Mouse (Mus musculus): ENCODE measurements around the gene Slc22a2. TPM values are rescaled to one million over a fixed set of nuclear protein-coding genes. Genes with fewer than 3 reads are reported as not detected.

Gene Slc22a2
- polyA plus RNA-seq, 1 experiment from 2014 or later = not detected

DNA sequence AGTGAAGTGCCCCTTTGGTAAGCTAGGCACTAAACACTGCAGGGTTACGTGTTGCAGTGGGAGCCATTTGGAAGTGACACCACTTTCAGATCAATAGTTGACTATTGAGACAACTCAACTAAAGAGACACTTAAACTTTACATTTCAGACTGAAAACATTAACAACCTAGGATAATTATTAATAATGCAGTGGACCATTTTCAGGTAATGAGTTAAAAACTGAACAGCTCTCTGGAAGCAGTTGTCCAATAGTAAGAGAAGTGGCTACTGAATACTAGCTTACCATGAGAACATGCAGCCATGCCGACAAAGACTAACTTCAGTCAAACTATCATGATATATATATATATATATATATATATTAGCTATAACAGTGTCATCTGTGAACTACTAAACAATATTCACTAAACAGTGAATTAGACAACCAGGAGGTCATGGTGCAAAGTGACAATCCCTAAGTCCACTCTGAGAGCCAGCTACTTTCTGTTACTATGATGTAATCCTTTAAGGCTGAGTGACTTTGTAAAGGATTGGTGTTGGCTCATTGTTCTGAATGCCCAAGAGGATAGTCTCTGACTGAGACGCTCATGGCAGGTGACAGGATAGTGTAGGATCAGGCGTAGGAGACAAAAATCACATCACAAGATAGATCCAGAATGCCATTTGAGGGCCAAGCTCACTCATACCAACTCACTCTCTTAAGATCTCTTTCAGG lies 7.1 kb downstream of the Slc22a2 start:
- WGBS = 78% methylated on average over 4 of the region's 4 CpGs
- Histone ChIP-seq H3K27ac (no peak overlapping the region), H3K4me1 (no peaks in the 10 kb centered on the region; the same call in 1 of the 2 replicates), H3K27me3 (ENCODE audit: poor library complexity, severe bottlenecking) (no peaks in the 10 kb centered on the region), H3K4me3 (no peak overlapping the region), H3K36me3 (replicated peaks) (no peaks in the 10 kb centered on the region), H3K9me3 (peaks cover 9% of the 10 kb centered on the region)
- no peak for DNase-seq (ENCODE audit: extremely low spot score, low spot score)

DNA sequence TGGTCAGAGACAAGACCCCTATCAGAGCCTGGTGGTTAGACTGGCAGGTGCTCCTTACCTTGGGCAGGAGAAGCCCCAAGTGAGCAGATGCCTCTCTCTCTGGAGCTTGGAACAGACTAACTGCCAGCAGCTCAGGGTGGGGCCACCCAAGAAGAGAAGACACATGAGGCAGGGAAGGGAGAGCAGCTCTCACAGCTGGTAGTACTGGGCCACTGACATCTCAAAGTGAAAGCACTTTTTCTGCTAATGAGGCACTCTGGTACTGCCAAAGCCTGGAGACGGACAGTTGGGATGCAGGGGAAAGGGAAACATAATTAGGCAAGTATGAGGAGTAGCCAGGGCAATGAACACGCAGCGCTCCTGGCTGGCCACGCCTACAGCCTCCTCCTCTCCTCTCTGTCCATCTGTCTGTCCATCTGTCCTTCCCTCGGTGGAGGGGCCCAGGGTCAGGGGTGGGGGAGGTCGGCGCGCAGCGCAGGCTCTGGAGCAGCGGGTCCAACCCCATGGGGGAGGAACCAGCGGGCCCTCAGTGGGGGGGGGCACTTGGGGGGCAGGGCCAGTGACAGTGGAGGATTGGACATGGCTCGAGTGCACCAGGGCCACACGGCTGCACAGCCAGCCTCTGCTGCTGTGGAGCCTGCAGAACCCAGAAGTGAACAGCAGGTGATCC lies 12.0 kb downstream of the Slc22a2 start:
- Histone ChIP-seq H3K27ac (no peak overlapping the region), H3K27me3 (ENCODE audit: poor library complexity, severe bottlenecking) (no peaks in the 10 kb centered on the region), H3K4me1 (no peaks in the 10 kb centered on the region), H3K4me3 (no peak overlapping the region), H3K9me3 (peaks cover 23% of the 10 kb centered on the region), H3K36me3 (replicated peaks) (no peaks in the 10 kb centered on the region)
- no peak for DNase-seq (ENCODE audit: extremely low spot score, low spot score)
- 83% methylated on average over 13 of the region's 13 CpGs for WGBS

DNA sequence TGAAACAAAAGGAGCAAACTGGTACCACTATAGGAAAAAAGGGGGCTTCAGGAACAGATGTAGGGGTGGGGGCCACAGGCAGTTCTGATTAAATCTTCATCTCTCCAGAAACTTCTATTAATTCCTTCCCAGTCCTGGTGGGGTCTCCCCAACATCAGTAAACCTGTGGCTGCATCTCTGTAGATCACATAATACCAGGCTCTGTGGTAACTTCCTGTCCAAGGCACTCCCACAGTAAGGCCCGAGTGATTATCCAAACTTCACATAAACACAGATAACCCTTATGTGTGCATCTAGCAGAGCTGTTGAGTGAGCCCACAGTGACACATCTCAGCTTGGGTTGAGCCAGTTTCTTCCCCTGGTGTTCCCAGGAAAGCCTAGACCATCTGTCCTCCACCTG lies 22.7 kb downstream of the Slc22a2 start:
- H3K27me3 ChIP-seq (ENCODE audit: poor library complexity, severe bottlenecking) = no peaks in the 10 kb centered on the region
- no peaks in the 10 kb centered on the region; the same call in 1 of the 2 replicates for H3K9me3 ChIP-seq
- no peak overlapping the region for H3K4me3 ChIP-seq
- no peaks in the 10 kb centered on the region for H3K36me3 ChIP-seq (replicated peaks)
- DNase-seq (ENCODE audit: extremely low spot score, low spot score) = no peak
- 78% methylated on average over 1 of the region's 1 CpGs for WGBS
- no peak overlapping the region for H3K27ac ChIP-seq
- H3K4me1 ChIP-seq = no peaks in the 10 kb centered on the region

DNA sequence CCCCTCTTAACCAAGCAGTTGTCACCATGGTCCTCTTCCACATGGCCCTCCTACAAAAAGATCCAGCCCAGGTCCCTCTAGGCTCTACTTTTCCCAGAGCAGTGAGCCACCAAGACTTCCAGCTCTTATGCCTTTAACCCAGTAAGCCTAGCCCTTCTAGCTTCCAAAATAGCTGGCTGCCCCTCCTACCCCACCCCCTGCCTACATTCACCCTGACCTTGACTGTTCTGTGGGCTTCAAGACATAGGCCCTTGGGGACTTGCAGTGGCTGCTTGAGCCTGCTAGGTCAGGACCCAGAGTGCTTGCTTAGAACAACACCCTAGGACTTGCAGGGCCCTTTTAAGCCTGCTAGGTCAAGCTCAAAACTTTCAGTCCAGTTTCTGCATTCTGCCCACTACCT lies 23.3 kb downstream of the Slc22a2 start:
- Histone ChIP-seq H3K36me3 (replicated peaks) (no peaks in the 10 kb centered on the region), H3K27ac (no peak overlapping the region), H3K4me1 (no peaks in the 10 kb centered on the region), H3K27me3 (ENCODE audit: poor library complexity, severe bottlenecking) (no peaks in the 10 kb centered on the region), H3K4me3 (no peak overlapping the region), H3K9me3 (no peaks in the 10 kb centered on the region; the same call in 1 of the 2 replicates)
- DNase-seq (ENCODE audit: extremely low spot score, low spot score) = no peak

DNA sequence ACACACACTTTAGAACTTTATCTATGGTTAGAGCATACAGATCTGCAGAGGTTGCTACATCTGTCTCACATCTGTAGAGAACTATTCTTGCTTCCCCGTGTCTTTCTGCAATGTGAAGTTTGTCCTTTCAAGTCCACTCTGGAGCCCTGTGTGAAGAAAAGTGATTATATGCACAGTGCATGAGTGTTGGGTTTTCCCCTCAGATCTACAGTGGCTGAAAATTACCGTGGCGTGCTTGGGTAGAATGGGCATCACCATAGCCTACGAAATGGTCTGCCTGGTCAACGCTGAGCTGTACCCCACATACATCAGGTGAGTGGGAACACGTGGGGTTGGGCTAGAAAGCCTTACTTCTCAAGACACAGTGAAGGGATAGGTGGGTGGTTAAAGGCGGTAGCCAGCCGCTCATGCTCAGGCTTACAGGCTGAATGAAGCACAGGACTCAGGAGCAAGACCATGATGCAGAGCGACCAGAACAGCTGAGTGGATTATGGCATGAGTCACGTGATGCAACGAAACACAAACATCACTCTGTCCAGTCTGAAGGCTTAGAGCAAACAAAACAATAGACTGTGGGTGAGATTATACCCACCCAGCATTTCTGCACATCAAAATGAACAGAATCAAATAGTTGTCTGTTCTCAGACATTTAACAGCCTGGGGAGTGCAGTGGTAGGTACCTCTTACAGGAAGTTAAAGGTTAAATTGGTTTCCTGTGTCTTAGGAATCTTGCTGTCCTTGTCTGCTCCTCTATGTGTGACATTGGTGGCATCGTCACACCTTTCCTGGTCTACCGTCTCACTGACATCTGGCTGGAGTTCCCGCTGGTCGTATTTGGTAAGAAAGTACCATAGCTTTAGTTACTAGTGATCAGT lies 30.8 kb downstream of the Slc22a2 start:
- WGBS = 93% methylated on average over 15 of the region's 15 CpGs
- no peak overlapping the region for H3K4me3 ChIP-seq

DNA sequence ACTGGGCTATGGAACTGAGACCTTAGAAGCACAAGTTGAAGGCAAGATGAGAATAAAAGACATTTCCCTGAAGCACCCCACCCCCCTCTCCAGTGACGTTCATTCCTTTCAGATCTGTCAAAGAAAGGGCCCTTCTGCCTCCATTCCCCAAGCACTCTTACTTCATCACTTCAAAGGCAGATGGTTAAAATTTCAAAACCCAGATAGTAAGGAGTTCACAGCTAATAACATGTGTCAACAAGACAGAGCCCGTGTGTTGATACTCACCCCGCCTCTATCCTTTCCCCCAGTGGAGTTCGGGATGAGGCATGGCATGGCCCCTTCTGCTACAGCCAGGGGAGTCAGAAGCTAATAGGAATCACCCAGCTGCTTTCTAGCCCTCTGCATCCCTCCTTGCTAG lies 31.5 kb downstream of the Slc22a2 start:
- H3K27ac ChIP-seq = no peak overlapping the region
- DNase-seq (ENCODE audit: extremely low spot score, low spot score) = no peak
- no peaks in the 10 kb centered on the region for H3K36me3 ChIP-seq (replicated peaks)
- no peak overlapping the region for H3K4me3 ChIP-seq
- H3K27me3 ChIP-seq (ENCODE audit: poor library complexity, severe bottlenecking) = no peaks in the 10 kb centered on the region
- no peaks in the 10 kb centered on the region for H3K9me3 ChIP-seq
- H3K4me1 ChIP-seq = no peaks in the 10 kb centered on the region
- WGBS = 77% methylated on average over 4 of the region's 4 CpGs

More for the DNA sequence above, 30.8 kb downstream of the Slc22a2 start:
- Histone ChIP-seq H3K4me1 (no peaks in the 10 kb centered on the region), H3K9me3 (no peaks in the 10 kb centered on the region), H3K27me3 (ENCODE audit: poor library complexity, severe bottlenecking) (no peaks in the 10 kb centered on the region), H3K36me3 (replicated peaks) (no peaks in the 10 kb centered on the region), H3K27ac (no peak overlapping the region)
- no peak for DNase-seq (ENCODE audit: extremely low spot score, low spot score)

DNA sequence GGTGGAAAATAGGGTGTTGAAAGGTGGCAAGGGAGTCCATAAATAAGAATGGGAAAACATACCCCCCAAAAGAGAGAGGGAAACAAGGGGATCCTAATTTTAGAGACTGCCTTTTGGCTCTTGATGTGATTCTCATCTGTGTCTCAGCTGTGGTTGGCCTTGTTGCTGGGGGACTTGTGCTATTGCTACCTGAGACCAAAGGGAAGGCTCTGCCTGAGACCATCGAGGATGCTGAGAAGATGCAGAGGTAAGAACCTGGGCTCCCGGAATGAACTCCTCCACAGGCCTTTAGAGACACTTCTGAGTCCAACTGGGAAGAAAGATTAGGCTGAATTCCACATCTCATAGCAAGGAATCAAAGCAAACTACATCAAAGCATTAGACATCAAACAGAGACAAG lies 35.7 kb downstream of the Slc22a2 start:
- H3K36me3 ChIP-seq (replicated peaks) = no peaks in the 10 kb centered on the region
- H3K4me1 ChIP-seq = no peaks in the 10 kb centered on the region
- H3K9me3 ChIP-seq = peaks cover 5% of the 10 kb centered on the region
- 86% methylated on average over 2 of the region's 2 CpGs for WGBS
- DNase-seq (ENCODE audit: extremely low spot score, low spot score) = no peak
- no peak overlapping the region for H3K4me3 ChIP-seq
- H3K27ac ChIP-seq = no peak overlapping the region
- H3K27me3 ChIP-seq (ENCODE audit: poor library complexity, severe bottlenecking) = no peaks in the 10 kb centered on the region

DNA sequence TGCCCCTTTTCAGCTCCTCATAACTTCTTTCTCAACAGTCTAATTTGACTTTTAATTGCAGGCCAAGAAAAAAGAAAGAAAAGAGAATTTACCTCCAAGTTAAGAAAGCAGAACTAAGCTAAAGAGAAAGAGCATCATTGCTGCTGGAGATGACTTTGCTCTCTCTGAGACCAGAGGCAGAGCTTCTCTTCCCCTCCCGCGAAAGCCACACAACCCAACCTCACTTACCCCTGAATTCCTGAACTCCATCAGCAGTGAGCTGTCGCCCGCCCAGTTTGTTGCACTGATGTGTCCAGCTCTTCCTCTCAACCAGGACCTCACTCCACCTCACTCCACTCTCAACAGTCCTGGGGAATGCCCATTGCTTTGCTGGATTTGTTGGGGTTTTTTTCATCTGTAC lies 44.1 kb downstream of the Slc22a2 start:
- DNase-seq (ENCODE audit: extremely low spot score, low spot score) = no peak
- Histone ChIP-seq H3K27me3 (ENCODE audit: poor library complexity, severe bottlenecking) (no peaks in the 10 kb centered on the region), H3K4me3 (no peak overlapping the region), H3K9me3 (peaks cover 26% of the 10 kb centered on the region), H3K36me3 (replicated peaks) (no peaks in the 10 kb centered on the region), H3K4me1 (peaks cover 16% of the 10 kb centered on the region), H3K27ac (no peak overlapping the region)
- 94% methylated on average over 4 of the region's 4 CpGs for WGBS

DNA sequence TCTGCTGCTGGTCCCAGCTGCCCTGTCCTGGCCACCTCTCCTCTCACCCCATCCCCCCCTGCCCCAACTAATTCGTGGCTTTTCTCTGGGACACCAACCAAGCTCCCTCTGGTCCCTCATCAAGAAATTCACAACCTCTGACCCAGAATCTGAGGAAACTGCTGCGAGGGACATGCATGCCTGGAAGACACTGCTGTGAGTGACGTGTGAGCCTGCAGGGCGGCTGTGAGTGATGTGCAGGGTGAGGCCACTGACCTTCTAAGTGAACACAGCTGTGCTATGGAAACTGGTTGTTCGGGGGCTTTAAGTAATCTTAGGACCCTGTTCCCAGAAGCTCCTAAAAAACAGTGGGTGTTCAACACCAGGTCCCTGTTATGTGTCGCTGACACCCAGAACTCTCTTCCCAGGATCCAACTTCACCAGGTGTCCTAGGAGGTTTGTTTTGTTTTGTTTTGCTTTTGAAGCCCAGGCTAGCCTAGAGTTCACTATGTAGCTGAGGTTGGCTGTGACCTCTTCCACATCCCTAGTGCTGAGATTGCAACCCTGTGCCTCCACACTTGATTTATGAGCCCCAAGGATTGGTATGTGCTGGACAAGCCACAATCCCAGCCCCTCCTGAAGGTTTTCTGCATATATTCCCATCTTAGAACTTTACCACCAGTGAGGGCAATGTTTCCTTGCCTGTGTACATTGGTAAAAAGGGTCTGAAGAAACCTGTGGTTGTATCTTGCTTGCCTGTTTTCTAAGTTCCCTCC lies 47.2 kb downstream of the Slc22a2 start:
- DNase-seq (ENCODE audit: extremely low spot score, low spot score) = no peak
- no peak overlapping the region for H3K4me3 ChIP-seq
- WGBS = 57% methylated on average over 6 of the region's 6 CpGs

DNA sequence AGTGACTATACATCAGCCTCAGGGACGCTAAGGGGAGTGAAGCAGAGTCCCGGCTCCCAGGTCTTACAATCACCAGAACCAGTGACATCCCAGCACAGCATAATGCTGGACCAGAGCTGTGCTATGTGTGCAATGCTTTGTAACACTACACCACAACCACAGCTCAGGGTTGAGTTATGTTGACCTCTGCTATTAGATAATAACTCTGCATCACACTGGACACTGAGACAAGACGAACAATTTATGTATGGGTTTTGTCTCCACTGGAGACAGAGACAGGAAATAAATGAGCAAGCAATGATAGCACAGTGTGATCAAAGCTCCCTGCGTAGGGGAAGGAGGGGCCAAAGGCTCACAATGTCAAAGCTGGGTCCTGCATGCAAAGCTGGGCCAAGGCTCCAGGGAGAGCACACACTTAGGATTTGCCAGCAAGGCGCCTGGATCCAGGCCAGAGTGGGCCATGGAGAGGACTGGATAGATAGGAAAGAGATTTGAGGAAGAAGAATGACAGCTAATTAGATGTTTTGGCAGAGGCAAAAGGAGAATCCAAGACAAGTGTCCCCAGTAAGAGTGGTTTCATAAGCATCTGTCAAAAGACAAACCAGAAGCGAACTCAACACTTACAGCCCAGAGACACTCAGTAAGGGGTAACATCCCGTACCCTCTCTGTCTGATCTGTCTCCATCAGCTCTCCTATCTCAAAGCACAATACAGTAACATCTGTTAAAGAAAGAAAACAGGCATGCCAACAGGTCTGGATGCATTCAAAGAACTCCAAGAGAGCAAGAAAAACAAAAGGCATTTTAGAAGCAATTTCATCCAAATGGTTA lies 48.1 kb downstream of the Slc22a2 start:
- Histone ChIP-seq H3K27me3 (ENCODE audit: poor library complexity, severe bottlenecking) (peaks cover 14% of the 10 kb centered on the region), H3K4me3 (no peak overlapping the region), H3K4me1 (peaks cover 22% of the 10 kb centered on the region), H3K27ac (no peak overlapping the region), H3K36me3 (replicated peaks) (no peaks in the 10 kb centered on the region), H3K9me3 (no peaks in the 10 kb centered on the region)
- WGBS = 60% methylated on average over 7 of the region's 7 CpGs
- DNase-seq (ENCODE audit: extremely low spot score, low spot score) = no peak

More for the DNA sequence above, 47.2 kb downstream of the Slc22a2 start:
- peaks cover 14% of the 10 kb centered on the region for H3K27me3 ChIP-seq (ENCODE audit: poor library complexity, severe bottlenecking)
- H3K9me3 ChIP-seq = peaks cover 6% of the 10 kb centered on the region; the same call in 1 of the 2 replicates
- H3K4me1 ChIP-seq = peaks cover 19% of the 10 kb centered on the region
- no peaks in the 10 kb centered on the region for H3K36me3 ChIP-seq (replicated peaks)
- no peak overlapping the region for H3K27ac ChIP-seq

DNA sequence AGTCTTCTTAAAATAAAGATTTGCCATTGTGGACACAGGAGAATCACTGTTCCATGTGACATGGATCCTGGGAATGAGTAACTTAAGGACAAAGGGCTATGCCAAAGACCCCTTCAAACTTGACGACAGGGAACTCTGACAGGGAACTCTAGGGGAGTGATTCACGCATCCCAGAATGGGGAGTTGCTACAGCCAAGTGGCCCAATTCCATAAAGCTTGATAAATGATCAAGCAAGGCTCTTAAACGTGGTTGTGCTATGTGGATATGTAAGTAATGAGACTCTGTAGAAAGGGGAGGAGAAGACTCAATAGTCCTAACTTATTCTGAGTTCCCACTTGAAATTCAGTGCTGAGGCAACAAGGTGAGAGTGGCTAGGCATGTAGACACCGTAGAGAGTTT lies 50.9 kb downstream of the Slc22a2 start:
- Histone ChIP-seq H3K9me3 (no peaks in the 10 kb centered on the region), H3K36me3 (replicated peaks) (no peaks in the 10 kb centered on the region), H3K27ac (no peak overlapping the region), H3K4me3 (no peak overlapping the region), H3K4me1 (peaks cover 24% of the 10 kb centered on the region), H3K27me3 (ENCODE audit: poor library complexity, severe bottlenecking) (peaks cover 14% of the 10 kb centered on the region)
- DNase-seq (ENCODE audit: extremely low spot score, low spot score) = no peak
- 79% methylated on average over 4 of the region's 4 CpGs for WGBS
